Mouse (Mus musculus) bone marrow macrophage, adult 2 months (primary cell): ENCODE results near the gene Rbm24.

Experiments used
- CTCF ChIP-seq: IDR thresholded peaks from 2 replicates; pipeline ENCODE4 v1.5.1; 2012; ENCODE audit warnings: low read depth, mild to moderate bottlenecking, low read length, moderate library complexity
- POLR2A ChIP-seq: IDR thresholded peaks from 2 replicates; pipeline ENCODE4 v1.6.1; 2012; ENCODE audit warnings: mild to moderate bottlenecking, low read depth, low read length, borderline replicate concordance

GRCm38 (mm10) chr13:46413588-46413987 lies 4.6 kb upstream of the Rbm24 start:
- TF ChIP-seq POLR2A (no peak), CTCF (no peak)
